Mouse (Mus musculus) liver, postnatal 0 days (tissue): ENCODE results near the gene Sh2b3.

Experiments used
- CTCF ChIP-seq: sonication (generic); IDR thresholded peaks from 2 replicates; pipeline ENCODE4 v1.5.1; 2016; ENCODE audit warnings: antibody characterized with exemption, low read depth
- EP300 ChIP-seq: IDR thresholded peaks from 2 replicates; pipeline ENCODE4 v1.6.1; 2016; ENCODE audit warnings: antibody characterized with exemption, low read depth, mild to moderate bottlenecking

- TF ChIP-seq EP300: no peak
- no peak for TF ChIP-seq CTCF
Measured at GRCm38 (mm10) chr5:121807186-121807585, 30.3 kb downstream of the Sh2b3 start.
